In the genomic region with DNA sequence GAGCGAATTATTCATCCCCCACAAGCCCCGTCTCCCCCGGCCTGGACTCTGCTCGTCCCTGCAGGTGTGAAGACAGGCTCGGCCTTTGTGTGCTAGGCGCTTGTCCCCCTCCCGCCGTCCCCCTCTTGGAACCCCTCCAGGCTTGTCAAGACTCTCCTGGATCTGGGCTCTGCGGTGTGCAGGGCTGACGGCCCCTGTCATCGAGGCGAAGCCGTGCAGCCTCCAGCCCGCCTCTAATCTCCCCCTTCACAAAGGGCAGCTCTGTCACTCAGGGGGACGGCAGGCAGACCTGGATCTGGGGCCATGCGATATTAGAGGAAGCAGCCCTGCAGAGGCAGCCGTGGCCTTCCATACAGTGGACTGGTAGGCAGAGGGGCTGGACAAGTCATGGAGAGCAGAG, we compare ENCODE assay signal across 8 mouse cellular contexts. TPM values are rescaled to one million over a fixed set of nuclear protein-coding genes. Genes with fewer than 3 reads are reported as not detected.
DNase-seq lines count a peak whose midpoint lies in the region; ATAC-seq and TF ChIP-seq lines count a peak whose summit lies in the region.

No protein-coding gene starts in this region.

- H3K4me3 ChIP-seq in heart, embryonic 12.5 days = 0 out of 2 replicates have a peak overlapping the region, but pooled peaks have one; percentile 12
- H3K4me3 ChIP-seq in heart, adult 2 months = no peak overlapping the region
- H3K4me3 ChIP-seq in heart, postnatal 0 days (ENCODE audit: low read depth, low read length) = no peak overlapping the region
- peak overlapping the region; percentile 17; the same call in 1 of the 2 replicates for H3K4me3 ChIP-seq in midbrain, embryonic 11.5 days (ENCODE audit: low read depth, low read length)

- no peak for TF ChIP-seq POLR2A in heart, adult 2 months (IDR thresholded peaks at IDR 0.05; ENCODE audit: insufficient read depth, low read depth, low read length)

- H3K9me3 ChIP-seq in heart, embryonic 12.5 days (replicated peaks) = no peaks in the 10 kb centered on the region; the same call in 1 of the 2 replicates
- H3K9me3 ChIP-seq in heart, postnatal 0 days (replicated peaks; ENCODE audit: control insufficient read depth, low read length) = no peaks in the 10 kb centered on the region
- no peaks in the 10 kb centered on the region for H3K9me3 ChIP-seq in midbrain, embryonic 11.5 days (ENCODE audit: control insufficient read depth, low read length)

- peak; percentile 81 for ATAC-seq in heart, embryonic 12.5 days (ENCODE audit: insufficient number of reproducible peaks, low FRiP score)
- ATAC-seq in heart, postnatal 0 days (ENCODE audit: insufficient read depth, low read depth) = peak; percentile 75
- ATAC-seq in midbrain, embryonic 11.5 days (ENCODE audit: low FRiP score) = peak; percentile 90
- no peak for ATAC-seq in monocyte, adult 5-6 weeks (replicated peaks; ENCODE audit: insufficient number of reproducible peaks, low FRiP score, low TSS enrichment, poor library complexity, severe bottlenecking)

- WGBS in heart, embryonic 12.5 days = under 1% methylated on average over 17 of the region's 17 CpGs
- WGBS in heart, adult 2 months = 29% methylated on average over 17 of the region's 17 CpGs
- 10% methylated on average over 17 of the region's 17 CpGs for WGBS in heart, postnatal 0 days
- 2% methylated on average over 17 of the region's 17 CpGs for WGBS in midbrain, embryonic 11.5 days

- no peaks in the 10 kb centered on the region for H3K36me3 ChIP-seq in heart, embryonic 12.5 days
- H3K36me3 ChIP-seq in heart, adult 2 months (ENCODE audit: control insufficient read depth, insufficient read depth, low read length) = no peaks in the 10 kb centered on the region
- no peaks in the 10 kb centered on the region for H3K36me3 ChIP-seq in heart, postnatal 0 days (replicated peaks; ENCODE audit: control insufficient read depth, insufficient read depth, low read length)
- no peaks in the 10 kb centered on the region for H3K36me3 ChIP-seq in midbrain, embryonic 11.5 days (ENCODE audit: control insufficient read depth, insufficient read depth, low read length)

- H3K4me2 ChIP-seq in heart, embryonic 12.5 days = peak overlapping the region; percentile 60
- peak overlapping the region; percentile 43 for H3K4me2 ChIP-seq in heart, postnatal 0 days (ENCODE audit: low read depth, low read length)
- H3K4me2 ChIP-seq in midbrain, embryonic 11.5 days = peak overlapping the region; percentile 48

- intact Hi-C loops in heart, adult 2 months (cut with DNase I) = no loop called here
- intact Hi-C loops in left cerebral cortex, postnatal 25 days (cut with DNase I) = no loop called here

- H3K9ac ChIP-seq in heart, embryonic 12.5 days = no peak overlapping the region
- no peak overlapping the region for H3K9ac ChIP-seq in heart, adult 2 months (ENCODE audit: low read depth, low read length)
- peak overlapping the region; percentile 30; the same call in 1 of the 2 replicates for H3K9ac ChIP-seq in heart, postnatal 0 days (replicated peaks; ENCODE audit: low read depth, low read length)
- H3K9ac ChIP-seq in midbrain, embryonic 11.5 days (ENCODE audit: low read length) = peak overlapping the region; percentile 45

- TF ChIP-seq CTCF in heart, adult 2 months (IDR thresholded peaks at IDR 0.05) = no peak
- TF ChIP-seq CTCF in heart, postnatal 0 days (IDR thresholded peaks at IDR 0.05; ENCODE audit: low read depth) = no peak

- DNase-seq in heart, adult 2 months = no peak
- DNase-seq in embryo, embryonic 10 days (ENCODE audit: low spot score) = peak; percentile 59
- DNase-seq in heart, postnatal 0 days (ENCODE audit: low spot score) = peak; percentile 38
- DNase-seq in midbrain, embryonic 11.5 days (ENCODE audit: low spot score, missing footprints) = peak; percentile 93
- no peak for DNase-seq in left cerebral cortex, postnatal 25 days (ENCODE audit: low spot score in 2 of 2)
- DNase-seq in layer of hippocampus, adult 18-20 months (ENCODE audit: low spot score in 2 of 2) = no peak

- no peak for TF ChIP-seq EP300 in heart, adult 2 months (IDR thresholded peaks at IDR 0.05; ENCODE audit: insufficient read depth, low read depth, low read length)
- TF ChIP-seq EP300 in heart, postnatal 0 days (IDR thresholded peaks at IDR 0.05; ENCODE audit: low read depth) = no peak

- 0 out of 2 replicates have a peak overlapping the region, but pooled peaks have one; percentile 16 for H3K27ac ChIP-seq in heart, embryonic 12.5 days (ENCODE audit: poor library complexity, severe bottlenecking)
- H3K27ac ChIP-seq in heart, adult 2 months = no peak overlapping the region
- H3K27ac ChIP-seq in heart, postnatal 0 days (ENCODE audit: low read depth) = no peak overlapping the region
- H3K27ac ChIP-seq in midbrain, embryonic 11.5 days (ENCODE audit: low read depth, low read length) = peak overlapping the region; percentile 48

- H3K79me2 ChIP-seq in heart, adult 2 months (replicated peaks; ENCODE audit: control insufficient read depth, insufficient read depth, low read length) = no peaks in the 10 kb centered on the region

- H3K27me3 ChIP-seq in heart, embryonic 12.5 days (replicated peaks) = peaks cover 75% of the 10 kb centered on the region
- H3K27me3 ChIP-seq in heart, adult 2 months (ENCODE audit: control insufficient read depth, insufficient read depth, low read length) = peaks cover 4% of the 10 kb centered on the region; the same call in 1 of the 2 replicates
- H3K27me3 ChIP-seq in heart, postnatal 0 days (ENCODE audit: control insufficient read depth, insufficient read depth, low read length) = peaks cover 63% of the 10 kb centered on the region
- H3K27me3 ChIP-seq in midbrain, embryonic 11.5 days (ENCODE audit: control insufficient read depth, insufficient read depth, low read length) = no peaks in the 10 kb centered on the region; the same call in 1 of the 2 replicates

- peaks cover 31% of the 10 kb centered on the region for H3K4me1 ChIP-seq in heart, embryonic 12.5 days (replicated peaks)
- peaks cover 21% of the 10 kb centered on the region for H3K4me1 ChIP-seq in heart, adult 2 months (ENCODE audit: control insufficient read depth, insufficient read depth, low read length)
- H3K4me1 ChIP-seq in heart, postnatal 0 days (ENCODE audit: control insufficient read depth, insufficient read depth) = peaks cover 11% of the 10 kb centered on the region; the same call in 1 of the 2 replicates
- H3K4me1 ChIP-seq in midbrain, embryonic 11.5 days (ENCODE audit: control insufficient read depth, insufficient read depth, low read length) = peaks cover 13% of the 10 kb centered on the region

RNA-seq across cellular contexts. Expression of gene Rpn1, which starts 47.8 kb away (rescaled TPM):
- 225 and 227 TPM in 2 replicates for polyA plus RNA-seq in heart, embryonic 12.5 days (2016; fragmentation: Nextera tagmentation; extraction: Ambion mirVana)
- 100 to 1,000 TPM; 107 to 114 TPM for total RNA-seq in heart, adult 2 months (2021)
- polyA plus RNA-seq in heart, adult 2 months (2012; rRNA removed) = 67.7 and 131 TPM in 2 replicates
- total RNA-seq in heart, postnatal 0 days (2014; rRNA removed; ENCODE audit: low replicate concordance) = 120 and 133 TPM in 2 replicates
- polyA plus RNA-seq in heart, postnatal 0 days (2015; fragmentation: Nextera tagmentation; extraction: Ambion mirVana) = 99.0 and 104 TPM in 2 replicates
- 267 and 272 TPM in 2 replicates for polyA plus RNA-seq in midbrain, embryonic 11.5 days (2014; fragmentation: Nextera tagmentation; extraction: Ambion mirVana)
- 66.8 to 91.7 TPM (median 77.6 TPM) in 3 replicates for total RNA-seq in monocyte, adult 5-6 weeks (2017)
- total RNA-seq in left cerebral cortex, postnatal 25 days (2021) = 100 to 1,000 TPM; 184 to 185 TPM
- total RNA-seq in layer of hippocampus, adult 18-20 months (2021) = 100 to 1,000 TPM; 169 to 184 TPM

Comparison
In these comparisons a context has a peak if more than half of its experiments do, and no peak if none do; other contexts are left out.
1. H3K27ac ChIP-seq: peak in heart, embryonic 12.5 days (single experiment) and midbrain, embryonic 11.5 days (single experiment); none in heart, adult 2 months (single experiment) and heart, postnatal 0 days (single experiment).
2. H3K4me3 ChIP-seq: peak in heart, embryonic 12.5 days (single experiment) and midbrain, embryonic 11.5 days (single experiment); none in heart, adult 2 months (single experiment) and heart, postnatal 0 days (single experiment).
3. H3K9ac ChIP-seq: peak in heart, postnatal 0 days (single experiment) and midbrain, embryonic 11.5 days (single experiment); none in heart, embryonic 12.5 days (single experiment) and heart, adult 2 months (single experiment).
4. DNase-seq: peak in embryo, embryonic 10 days (single experiment), heart, postnatal 0 days (single experiment) and midbrain, embryonic 11.5 days (single experiment); none in heart, adult 2 months (0 of 2), left cerebral cortex, postnatal 25 days (0 of 2) and layer of hippocampus, adult 18-20 months (0 of 2).
5. Peak in every context shown above with its lines, with median percentiles within 50 percentile points of each other: H3K4me2 ChIP-seq.